Mouse (Mus musculus) monocyte, adult 2 months (primary cell): ENCODE measurements at regions not wholly inside any gene's neighbourhood (a gene's known extent, or its start where the extent isn't known, plus 50 kb on each side); places are given as distances from the start of the nearest gene placed in this dataset.

Experiments
- DNase-seq, 2 experiments: peaks; one replicate each; pipeline ENCODE4 v3.0.0; 2022; ENCODE audit warnings: low spot score in 2 of 2, low read depth in 1 of 2

DNA sequence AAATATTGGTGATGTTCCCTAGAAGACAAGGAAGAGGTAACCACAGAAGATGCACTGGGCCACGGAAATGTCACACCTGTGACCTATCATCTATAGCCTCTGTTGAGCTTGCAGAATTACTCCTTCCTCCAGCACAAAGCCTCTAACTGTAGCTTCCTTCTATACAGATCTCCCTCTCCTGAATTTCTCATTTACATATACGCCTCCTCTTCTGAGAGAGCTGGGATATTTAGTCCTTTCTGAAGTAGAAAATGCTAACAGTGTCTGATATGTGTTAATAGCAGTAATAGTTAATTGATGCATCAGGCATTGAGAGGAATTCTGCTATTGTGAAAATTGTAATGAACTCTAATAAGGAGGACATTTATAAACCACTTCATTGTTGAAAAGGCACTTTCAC, 385.8 kb upstream of the Cited2 start:
- DNase-seq: no peak

DNA sequence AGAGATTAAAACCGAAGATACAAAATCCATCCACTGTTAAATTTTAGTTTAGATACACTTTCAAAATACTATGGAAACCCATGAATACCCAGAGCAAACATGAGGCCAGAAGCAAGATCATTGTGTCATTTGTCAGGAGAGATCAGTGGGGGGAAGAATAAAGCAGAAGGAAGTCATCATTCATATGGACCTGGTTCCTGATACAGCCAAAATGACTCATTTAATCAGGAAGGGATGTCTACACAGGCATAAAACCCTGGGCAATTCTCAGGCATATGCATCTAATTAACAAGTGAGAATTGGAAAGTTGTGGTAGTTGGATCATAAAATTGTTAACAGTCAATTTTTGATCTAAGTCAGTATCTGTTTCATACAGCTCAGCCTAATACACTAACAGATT, 379.2 kb upstream of the Cited2 start:
- no peak for DNase-seq

DNA sequence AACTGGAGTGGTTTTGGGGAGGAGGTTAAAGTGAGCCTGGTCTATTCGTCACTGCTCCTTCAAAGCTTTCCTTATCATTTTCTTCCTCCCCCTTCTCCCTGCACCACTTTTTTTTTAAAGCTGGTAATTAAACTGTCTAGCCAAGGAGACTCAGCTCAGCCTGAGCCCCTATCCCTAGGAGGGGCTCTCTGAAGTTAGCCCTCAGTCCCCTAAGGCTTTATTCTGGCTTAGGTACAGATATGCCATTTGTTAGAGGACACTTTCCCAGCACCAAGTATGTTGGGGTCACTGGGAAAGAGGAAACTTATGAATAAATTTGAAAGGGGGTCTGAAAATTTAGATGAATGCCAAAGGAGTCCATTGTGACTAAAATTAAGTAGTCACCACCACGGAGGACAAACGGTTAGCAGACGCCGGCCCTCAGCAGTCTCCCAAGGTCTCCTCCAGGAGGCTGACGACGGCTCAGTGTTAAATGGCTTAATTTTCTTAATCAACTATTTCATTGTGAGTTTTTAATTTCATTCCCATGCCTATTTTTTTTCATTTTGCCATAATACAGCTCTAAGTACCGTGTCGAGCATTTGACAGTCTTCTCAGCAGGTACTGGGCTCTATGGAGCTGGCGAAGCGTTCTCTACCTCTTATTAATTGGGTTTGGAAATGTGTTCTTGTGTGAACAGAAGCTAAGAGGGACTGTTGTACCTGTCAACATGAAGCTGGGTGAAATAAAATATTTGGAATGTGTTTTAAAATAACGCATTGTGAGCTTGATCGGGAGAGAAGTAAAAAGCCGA, 370.6 kb upstream of the Cited2 start:
- no peak for DNase-seq

DNA sequence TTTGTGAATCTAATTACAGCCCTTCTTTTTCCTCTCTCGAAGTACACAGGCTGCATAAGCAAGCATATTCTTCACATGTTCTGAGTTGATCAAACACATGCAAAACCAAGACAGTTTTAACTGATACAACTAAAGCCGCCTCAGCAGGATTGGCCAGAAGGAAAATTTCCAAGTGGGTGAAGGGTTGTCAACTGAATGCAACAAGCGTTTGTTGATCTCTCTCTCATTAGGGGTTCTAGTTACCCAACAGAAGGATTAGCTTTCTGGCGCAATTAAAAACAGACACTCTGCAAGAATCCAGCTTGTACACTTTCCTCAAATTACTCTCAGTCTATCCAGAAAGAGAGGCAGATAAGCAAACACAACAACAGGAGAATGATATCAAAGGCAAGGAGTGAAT, 367.5 kb upstream of the Cited2 start:
- DNase-seq: no peak

DNA sequence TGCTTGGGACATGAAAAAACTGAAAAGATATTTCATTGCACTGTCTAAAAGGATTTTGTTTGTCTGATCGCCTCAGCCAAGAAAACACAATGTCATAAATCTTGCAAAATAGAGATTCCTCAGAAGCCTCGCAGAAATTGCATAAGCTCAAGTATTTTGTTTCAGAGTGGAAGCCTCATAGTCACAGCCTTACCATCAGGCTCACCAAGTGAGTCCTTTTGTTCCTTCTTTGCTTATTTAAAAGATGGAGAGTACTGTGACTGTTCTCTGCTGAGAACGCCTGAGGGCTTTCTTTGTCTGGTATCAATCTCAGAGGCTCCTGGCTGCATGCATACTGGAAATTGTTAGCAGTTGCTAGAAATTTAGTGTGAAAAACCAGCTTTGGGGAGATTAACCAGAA, 367.0 kb upstream of the Cited2 start:
- DNase-seq: no peak

DNA sequence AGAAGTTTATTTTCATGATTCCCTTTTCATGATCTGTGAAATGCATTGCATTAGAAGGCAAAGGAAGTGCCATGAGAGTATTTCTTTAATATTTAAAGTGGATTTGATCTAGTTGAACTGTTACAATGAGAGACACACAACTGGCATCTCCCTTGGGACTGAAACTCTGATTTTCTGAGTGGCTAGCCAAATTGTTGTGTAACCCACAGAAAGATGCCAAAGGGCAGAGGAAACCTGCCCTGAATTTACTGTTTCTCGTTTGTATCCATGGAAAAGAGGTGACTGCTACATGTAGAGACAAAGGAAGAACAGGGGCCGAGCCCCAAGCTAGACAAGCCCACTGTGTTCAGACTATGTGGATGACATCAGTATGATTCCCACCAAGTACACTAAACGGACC, 360.4 kb upstream of the Cited2 start:
- DNase-seq: no peak

DNA sequence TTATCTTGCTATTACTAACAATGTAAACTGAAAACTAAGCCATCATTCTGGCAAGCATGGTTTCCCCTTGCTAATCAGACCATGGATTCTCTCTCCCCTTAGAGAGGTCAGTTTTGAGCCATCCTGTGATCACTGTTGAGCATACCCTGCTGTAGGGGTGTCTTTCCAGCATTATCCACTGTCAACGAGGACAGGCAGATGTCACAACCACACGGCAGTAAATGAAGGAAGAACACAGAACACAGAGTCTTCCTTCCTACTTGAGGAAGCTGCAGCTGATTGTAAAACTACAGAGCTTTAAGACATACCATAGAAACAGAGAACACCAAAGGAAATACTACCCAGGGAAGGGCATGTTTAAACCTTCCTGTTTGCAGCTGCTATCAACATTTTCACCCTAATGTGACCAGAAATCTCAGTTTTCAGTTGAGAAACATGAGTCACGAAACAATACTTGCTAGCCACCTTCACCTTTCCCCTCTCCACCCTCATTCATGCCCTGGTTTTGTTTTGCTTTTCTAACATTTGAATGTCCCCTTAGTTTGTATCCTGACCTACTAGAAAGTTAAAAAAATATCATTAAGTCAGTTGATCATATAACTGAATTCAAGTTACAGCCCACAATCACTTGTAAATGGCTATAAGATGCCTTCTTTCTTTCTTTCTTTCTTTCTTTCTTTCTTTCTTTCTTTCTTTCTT, 356.8 kb upstream of the Cited2 start:
- DNase-seq: no peak

DNA sequence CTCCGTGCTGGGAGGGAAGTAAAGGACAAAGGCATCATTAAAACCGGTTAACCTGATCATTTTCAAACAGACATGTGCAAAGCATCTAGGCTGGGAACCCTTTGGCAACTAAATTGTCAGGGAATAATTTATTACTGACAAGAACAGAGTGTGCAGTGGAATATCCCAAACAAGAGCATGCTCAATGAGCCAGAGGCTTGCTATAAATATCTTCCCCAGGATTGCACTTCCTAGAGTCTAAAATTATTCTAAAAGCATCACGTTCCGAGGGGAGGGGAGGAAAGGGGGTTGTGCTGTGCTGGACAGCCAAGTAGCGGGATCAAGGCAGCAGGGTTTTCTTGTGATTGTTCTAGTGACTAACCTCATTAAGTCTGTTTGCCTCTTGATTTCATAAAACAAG, 356.0 kb upstream of the Cited2 start:
- DNase-seq: no peak

DNA sequence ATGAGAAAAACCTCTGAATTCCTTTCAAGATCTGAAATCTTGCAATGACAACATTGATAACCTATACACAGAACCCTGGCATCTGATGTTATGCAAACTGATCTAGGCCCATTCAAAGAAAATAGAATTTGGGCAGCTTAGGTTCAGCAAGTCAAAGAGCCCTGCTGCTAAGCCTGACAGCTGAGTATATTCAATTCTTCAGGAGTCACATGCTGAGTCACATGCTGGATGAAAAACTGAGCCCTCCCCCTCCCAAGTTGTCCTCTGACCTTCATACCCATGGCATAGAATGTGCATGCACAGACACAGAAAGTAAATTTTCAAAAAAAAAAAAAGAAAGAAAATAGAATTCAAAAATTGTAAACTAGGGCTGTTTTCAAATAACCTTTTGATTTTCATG, 355.6 kb upstream of the Cited2 start:
- no peak for DNase-seq

DNA sequence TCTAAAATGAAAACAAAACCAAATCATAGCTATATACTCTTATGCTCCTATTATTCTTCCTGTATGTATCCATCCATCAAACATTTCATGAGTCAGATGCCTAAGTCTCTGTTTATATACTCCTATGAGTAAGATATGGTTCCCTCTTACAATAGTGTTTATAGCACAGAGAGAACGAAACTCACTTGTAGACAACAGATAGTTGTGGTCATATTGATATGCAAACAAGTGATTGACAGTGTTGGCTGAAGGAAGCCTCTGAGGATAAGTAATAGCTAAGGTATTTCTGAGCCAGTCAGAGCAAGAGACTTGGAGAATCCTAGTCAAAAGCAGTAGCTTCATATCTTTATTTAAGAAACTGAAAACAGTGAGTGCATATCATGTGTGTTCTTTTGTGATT, 354.4 kb upstream of the Cited2 start:
- no peak for DNase-seq

DNA sequence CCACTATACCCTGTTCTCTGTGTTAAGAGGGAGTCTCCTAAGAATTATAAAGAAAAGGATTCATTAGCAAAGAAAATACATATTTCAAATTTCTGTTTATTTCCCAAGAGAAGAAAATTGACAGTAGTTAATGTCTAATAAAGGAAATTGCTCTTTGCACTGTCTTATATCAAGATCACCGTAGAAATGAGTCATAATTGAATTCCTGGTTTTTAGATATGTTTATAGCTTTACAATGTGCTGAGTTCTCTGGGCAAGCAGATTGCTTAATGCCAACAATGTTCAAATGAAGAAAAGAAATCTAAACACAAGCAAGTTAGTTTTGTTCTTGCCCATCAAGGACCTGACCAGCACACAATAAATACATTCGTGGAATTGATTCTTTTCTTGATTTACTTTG, 350.1 kb upstream of the Cited2 start:
- no peak for DNase-seq

DNA sequence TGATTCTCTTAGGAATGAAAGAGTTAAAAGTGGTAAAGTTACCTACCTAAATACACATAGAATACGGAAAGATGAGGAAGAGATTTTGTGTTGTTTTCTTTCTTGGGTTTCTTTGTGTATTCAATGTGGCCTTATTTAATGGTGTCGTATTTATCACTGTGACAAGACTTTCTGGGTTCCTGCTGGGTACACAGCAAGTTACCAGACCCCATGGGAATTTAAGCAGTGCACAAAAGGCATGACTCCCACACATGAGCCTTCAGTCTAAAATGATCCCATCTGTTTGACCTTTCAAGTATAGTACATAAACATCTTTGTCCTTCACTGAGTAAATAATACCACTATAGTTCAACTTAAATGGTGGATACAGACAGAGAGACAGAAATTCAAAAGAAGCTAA, 349.0 kb upstream of the Cited2 start:
- DNase-seq: no peak

DNA sequence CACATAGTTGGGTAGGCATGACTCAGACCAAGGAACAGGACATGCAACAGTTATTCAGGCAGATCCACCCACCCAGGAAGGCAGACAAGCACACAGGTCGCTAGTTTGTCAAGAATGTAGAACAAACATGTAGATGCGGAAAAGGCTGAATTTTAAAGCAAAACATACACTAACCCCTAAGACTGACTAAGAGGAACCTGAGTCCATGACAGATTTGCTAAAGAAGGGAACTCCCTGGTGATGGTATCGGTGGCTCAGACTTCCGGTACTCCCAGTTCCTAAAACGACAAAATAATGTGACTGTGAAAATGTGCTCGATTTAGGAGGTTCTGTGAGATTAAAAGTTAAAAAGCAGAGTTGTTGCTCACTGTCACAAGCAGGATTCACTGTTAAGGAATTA, 340.0 kb upstream of the Cited2 start:
- peak in 1 of 2 experiments; percentile 3 for DNase-seq

DNA sequence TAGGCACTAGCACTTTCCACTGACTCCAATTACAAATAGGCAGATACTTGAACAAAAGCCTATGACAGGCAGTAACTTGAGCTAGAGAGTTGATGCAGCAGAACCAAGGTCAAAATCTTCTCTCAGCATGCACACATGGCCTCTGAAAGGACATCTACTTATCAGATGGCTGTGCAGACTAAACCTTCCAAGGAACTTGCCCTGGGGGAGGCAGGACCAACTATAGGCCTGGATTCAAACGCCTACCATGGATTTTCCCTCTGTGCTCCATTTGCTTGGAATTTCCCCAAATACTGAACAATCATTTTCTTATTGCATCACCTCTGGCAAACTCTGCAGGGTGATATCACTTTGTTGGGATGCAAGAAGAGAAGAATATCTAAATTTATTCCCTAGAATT, 337.8 kb upstream of the Cited2 start:
- no peak for DNase-seq

DNA sequence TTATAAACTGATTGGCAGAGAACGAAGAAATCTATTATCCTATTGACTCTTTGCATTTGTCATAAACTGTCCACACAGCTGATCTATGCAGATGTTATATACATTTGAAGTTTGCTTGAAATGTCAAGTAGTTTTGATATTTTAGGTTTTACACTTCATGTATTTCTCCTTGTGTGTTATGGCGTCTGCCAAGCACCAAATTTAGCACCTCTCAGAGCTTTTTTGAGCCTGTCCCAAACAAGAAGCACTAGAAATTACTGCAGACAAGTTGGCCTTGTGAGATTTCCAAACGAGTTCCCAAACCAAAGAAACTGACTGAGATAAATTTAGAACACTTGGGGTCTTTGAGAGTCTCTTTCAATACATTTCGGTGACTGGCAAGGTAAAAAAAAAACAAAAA, 335.7 kb upstream of the Cited2 start:
- no peak for DNase-seq

DNA sequence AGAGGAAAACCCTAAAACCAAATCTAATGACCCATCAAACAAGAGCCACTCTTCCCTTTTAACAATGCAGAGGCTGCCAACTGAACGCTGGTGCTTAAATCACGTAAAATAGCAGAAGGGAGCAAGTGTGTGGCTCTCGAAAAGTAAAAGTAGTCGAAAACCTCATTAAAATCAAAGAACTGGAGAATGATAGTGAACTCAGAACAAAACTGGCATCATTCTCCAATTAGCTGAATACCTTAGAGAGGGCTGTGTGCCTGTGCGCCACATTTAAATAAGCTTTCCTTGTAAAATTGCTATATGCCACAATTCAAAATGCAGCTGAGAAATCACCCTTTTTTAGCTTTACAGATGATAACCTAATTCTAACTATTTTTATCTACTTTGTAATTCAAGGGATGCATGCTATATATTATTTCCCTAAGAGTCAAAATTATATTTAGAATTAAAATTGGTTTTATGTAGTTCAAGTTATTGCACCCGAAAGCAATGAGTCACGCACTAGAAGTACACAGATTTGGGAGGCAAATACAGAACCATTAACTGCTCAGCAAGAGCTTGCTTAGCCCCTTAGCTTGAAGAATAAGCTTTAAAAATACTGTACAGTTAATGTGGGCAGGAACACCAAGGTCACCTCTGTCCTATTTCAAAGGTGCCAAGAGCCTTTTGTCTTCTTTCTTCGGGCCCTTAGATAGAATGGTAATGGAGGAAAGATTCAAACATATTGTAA, 327.4 kb upstream of the Cited2 start:
- no peak for DNase-seq

DNA sequence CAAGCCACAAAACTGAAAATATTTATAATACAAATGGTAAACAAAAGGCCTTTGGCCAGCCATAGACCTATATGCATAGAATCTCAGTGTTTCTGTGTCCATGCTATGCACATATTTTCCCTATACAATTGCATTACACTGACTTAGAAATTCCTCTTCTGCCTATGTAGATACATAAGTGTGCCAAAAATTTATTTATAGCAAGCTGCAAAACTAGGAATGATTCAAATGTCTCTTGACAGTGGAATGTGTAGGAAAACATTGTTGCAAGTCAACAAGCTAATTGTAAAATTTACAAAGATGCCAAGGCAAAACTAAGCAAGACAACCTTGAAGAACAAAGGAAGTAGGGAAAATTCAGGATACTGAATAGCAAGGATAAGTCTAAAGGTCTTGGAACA, 319.1 kb upstream of the Cited2 start:
- no peak for DNase-seq

DNA sequence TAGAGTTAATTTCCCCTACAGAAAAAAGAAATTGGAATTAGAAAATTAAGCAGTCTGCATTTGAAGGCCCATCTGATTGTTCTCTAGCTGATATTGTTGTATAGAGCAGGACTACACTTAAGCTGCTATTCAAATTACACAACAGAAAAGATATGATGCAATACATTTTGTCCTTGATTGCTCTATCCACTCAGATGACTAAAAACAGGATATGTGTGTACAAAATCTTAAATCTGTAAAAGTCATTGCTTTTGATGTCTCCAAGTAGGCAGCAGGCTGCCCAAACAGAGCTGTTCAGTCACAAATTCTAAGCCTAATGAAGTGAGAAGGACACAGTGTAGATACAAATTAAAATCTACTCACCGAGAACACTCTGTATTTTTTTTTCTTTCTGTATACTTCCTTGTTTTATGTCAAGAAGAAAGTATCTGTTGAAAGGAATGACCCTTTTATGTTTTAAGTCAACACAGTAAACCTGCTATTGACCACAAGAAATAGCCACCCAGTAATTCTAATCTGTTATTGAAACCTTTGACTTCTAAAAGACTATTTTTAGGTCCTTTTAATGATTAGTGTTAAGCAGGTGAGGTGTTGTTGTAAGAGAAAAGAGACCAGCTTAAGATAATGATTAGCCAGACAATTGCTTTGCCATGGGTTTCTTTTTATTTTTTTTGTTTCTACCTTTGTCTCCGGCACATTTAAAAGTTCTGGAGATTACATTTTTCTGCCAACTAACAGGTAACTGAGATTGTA, 315.0 kb upstream of the Cited2 start:
- no peak for DNase-seq

DNA sequence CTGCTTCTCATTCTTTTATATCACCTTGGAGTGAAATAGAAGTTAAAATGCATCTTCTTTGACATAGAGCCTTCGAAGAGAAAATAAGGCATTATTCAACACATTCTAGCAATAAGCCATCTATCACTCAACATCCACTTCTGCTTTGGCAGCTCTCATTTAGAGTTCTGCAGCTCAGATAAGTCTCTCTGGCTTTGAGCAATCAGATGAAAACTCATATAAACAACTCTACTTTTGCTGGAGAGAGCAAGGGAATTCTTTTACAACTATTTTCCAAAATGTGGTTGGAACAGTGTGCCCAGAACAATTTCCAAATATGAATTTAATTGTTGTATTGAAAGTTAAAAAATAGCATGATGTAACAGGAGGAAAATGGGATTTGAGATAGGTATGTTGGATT, 314.2 kb upstream of the Cited2 start:
- DNase-seq: no peak

DNA sequence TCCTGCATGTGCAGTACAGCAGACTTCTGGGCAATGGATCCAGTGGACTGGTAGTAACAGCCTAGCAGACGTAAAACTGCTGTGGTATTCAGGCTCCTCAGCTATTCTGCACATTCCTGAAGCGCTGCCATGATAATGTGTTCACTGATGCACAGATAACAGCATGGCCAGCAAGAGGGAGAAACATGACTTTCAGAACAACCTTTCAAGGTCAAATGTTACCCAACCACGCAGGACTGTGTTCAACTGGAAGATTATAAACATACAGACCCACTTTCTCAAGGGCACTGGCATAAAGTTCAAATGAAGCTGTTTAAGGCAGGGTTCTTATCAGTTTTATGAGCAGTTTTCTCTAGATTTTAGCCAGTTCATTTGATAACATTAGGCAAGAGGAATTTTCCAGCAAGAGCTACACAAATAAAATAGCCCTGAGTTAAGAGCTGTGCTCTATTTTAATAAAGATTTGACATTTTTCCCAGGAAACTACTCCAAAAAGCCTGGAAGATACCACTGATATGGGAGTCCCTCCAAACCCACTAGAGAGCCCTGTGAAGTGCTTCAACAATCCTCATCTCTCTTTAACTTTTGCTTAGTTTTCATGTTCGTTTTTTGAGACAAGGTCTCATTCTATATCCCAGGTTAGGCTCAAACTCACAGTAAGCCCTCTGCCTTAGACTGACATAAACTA, 311.6 kb upstream of the Cited2 start:
- no peak for DNase-seq

DNA sequence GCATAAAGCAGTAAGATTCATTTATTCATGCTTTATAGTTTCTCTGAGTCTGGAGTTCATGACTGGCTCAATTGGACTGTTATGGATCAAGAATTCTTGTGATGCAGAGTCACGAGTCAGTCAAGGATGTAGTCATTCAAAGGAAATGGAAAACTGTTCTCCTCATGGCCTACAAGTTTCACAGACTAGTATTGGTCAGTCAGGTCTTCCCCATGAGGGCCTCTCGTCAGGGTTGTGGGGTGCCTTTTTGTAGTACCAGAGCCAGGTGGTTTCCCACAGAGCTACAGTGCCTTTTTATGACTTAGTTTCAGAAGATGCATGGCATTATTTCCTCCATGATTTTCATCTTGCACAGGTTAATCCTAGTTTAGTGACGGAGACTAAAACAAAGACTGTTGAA, 307.9 kb upstream of the Cited2 start:
- DNase-seq: no peak
